Mouse (Mus musculus) intestine, embryonic 14.5 days (tissue): Measurements from ENCODE around the gene Nlk. TPM values are rescaled to one million over a fixed set of nuclear protein-coding genes. Genes with fewer than 3 reads are reported as not detected.

Source experiments
- ATAC-seq: fragments of 200-750 bp; cut with Nextera tagmentation; replicated peaks from 2 replicates; pipeline ENCODE4 v1.8.0; 2017; ENCODE audit warnings: low read depth, moderate number of reproducible peaks, moderate TSS enrichment, moderate library complexity; ENCODE audit not compliant: low FRiP score, low TSS enrichment
- DNase-seq: peaks from one replicate; pipeline ENCODE4 v3.0.0-alpha.2; 2018; ENCODE audit warnings: low spot score
- H3K27ac ChIP-seq: fragments of 300-500 bp; sonication (generic); 2 replicates; pipeline ENCODE4 v1.5.1; 2014; ENCODE audit warnings: low read depth, mild to moderate bottlenecking, control low read depth
- H3K27me3 ChIP-seq: fragments of 300-500 bp; sonication (generic); replicated peaks from 2 replicates; pipeline ENCODE4 v1.6.1; 2014; ENCODE audit warnings: low read length, control low read depth; ENCODE audit not compliant: control insufficient read depth, insufficient read depth
- H3K36me3 ChIP-seq: fragments of 300-500 bp; sonication (generic); 2 replicates; pipeline ENCODE4 v1.6.1; 2014; ENCODE audit warnings: low read length, control low read depth; ENCODE audit not compliant: control insufficient read depth, insufficient read depth
- H3K4me1 ChIP-seq: fragments of 300-500 bp; sonication (generic); replicated peaks from 2 replicates; pipeline ENCODE4 v1.6.1; 2014; ENCODE audit warnings: low read length, control low read depth, mixed read lengths; ENCODE audit not compliant: control insufficient read depth, insufficient read depth
- H3K4me2 ChIP-seq: fragments of 300-500 bp; sonication (generic); 2 replicates; pipeline ENCODE4 v1.6.1; 2014; ENCODE audit warnings: low read length
- H3K4me3 ChIP-seq: fragments of 300-500 bp; sonication (generic); 2 replicates; pipeline ENCODE4 v1.5.1; 2014; ENCODE audit warnings: low read depth, low read length, control low read depth, mixed read lengths
- H3K9ac ChIP-seq: fragments of 300-500 bp; sonication (generic); 2 replicates; pipeline ENCODE4 v1.6.1; 2014; ENCODE audit warnings: mild to moderate bottlenecking, low read length
- H3K9me3 ChIP-seq: fragments of 300-500 bp; sonication (generic); 2 replicates; pipeline ENCODE4 v1.6.1; 2016; ENCODE audit warnings: low read length, control low read depth; ENCODE audit not compliant: control insufficient read depth
- WGBS: fragments of 180-500 bp; shearing (Covaris S2); extraction: QIAGEN DNeasy Blood & Tissue Kit; methylation state at CpG from one replicate; pipeline ENCODE4 v1.1.7; 2014; 5-methylcytosine and 5-hydroxymethylcytosine counted together
- polyA plus RNA-seq: library from polyadenylated mRNA; unstranded; fragments of >200 nt; fragmentation: Nextera tagmentation; extraction: Ambion mirVana; gene quantifications from 2 replicates; pipeline ENCODE4 v1.2.1, GENCODE M21; 2014

Gene Nlk
- polyA plus RNA-seq, 1 experiment from 2014 or later: 12.6 TPM

DNA sequence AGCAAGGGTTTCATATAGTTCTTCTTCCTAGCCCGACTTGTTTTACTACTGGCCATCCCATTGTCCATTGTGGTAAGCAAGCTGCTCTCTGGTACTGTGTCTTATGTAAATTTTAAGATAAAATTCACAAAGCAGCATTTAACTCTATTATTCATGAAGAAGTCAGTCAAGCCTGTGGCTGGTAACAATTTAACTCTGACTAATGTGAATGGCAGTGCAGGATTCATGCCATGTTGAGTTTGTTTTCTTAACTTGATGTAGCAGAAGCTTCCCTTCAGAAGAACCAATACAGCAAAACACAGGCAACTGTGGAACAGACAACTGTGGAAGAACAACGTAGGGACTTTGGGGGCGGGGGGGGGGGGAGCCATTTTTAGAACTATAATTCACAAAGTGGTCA, 68.3 kb downstream of the Nlk start:
- 89% methylated on average over 3 of the region's 3 CpGs for WGBS
- Histone ChIP-seq H3K4me2 (no peak overlapping the region), H3K4me1 (no peaks in the 10 kb centered on the region), H3K9me3 (no peaks in the 10 kb centered on the region), H3K4me3 (no peak overlapping the region), H3K9ac (no peak overlapping the region), H3K27me3 (no peaks in the 10 kb centered on the region), H3K36me3 (no peaks in the 10 kb centered on the region; the same call in 1 of the 2 replicates), H3K27ac (no peak overlapping the region)
- DNase-seq (no peak), ATAC-seq (no peak)

DNA sequence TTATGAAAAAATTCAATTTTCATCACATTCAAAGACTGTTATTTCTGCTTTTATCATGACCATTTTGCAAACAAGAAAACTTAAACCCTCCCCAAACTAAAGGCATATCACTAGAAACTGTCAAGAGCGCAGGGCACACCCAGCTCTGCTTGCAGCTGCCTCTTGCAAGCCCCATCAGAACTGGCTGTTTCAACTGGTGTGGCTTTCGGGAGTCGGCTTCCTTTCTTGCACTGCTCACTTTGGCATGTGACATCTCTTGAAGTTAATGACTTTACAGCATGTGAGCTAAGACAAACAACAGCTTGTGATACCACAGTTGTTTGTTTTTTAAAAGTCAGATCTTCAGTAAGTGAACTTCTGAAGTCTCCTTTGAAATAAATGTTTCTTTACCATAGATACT, 72.8 kb downstream of the Nlk start:
- H3K9me3 ChIP-seq: no peaks in the 10 kb centered on the region
- no peaks in the 10 kb centered on the region; the same call in 1 of the 2 replicates for H3K36me3 ChIP-seq
- no peaks in the 10 kb centered on the region for H3K27me3 ChIP-seq
- no peak overlapping the region for H3K27ac ChIP-seq
- DNase-seq (no peak), ATAC-seq (no peak)
- no peak overlapping the region for H3K4me2 ChIP-seq
- H3K4me1 ChIP-seq: no peaks in the 10 kb centered on the region
- WGBS: 24% methylated on average over 3 of the region's 3 CpGs
- H3K4me3 ChIP-seq: no peak overlapping the region
- H3K9ac ChIP-seq: no peak overlapping the region

DNA sequence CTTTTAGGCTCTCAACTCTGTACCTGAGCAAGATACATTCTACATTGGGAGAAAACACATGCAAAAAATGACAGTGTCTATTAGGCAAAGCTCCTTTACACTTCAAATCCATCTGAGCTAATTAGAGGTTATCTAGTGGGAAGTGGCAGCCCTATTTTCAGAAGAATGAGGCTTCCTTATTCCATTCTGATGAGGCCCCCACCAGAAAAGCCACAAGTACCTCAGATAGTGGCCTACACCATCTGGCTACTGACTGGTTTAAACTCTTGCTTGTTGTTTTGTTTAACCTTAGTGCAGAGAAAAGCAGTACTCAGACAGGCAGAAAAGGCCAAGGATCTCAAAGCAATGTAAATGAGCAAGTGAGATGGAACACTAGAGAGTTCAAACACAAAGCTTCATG, 75.2 kb downstream of the Nlk start:
- Histone ChIP-seq H3K4me1 (no peaks in the 10 kb centered on the region), H3K9ac (no peak overlapping the region), H3K4me2 (no peak overlapping the region), H3K36me3 (peaks cover 5% of the 10 kb centered on the region), H3K27ac (no peak overlapping the region), H3K9me3 (no peaks in the 10 kb centered on the region), H3K4me3 (no peak overlapping the region), H3K27me3 (no peaks in the 10 kb centered on the region)
- ATAC-seq (no peak), DNase-seq (no peak)

DNA sequence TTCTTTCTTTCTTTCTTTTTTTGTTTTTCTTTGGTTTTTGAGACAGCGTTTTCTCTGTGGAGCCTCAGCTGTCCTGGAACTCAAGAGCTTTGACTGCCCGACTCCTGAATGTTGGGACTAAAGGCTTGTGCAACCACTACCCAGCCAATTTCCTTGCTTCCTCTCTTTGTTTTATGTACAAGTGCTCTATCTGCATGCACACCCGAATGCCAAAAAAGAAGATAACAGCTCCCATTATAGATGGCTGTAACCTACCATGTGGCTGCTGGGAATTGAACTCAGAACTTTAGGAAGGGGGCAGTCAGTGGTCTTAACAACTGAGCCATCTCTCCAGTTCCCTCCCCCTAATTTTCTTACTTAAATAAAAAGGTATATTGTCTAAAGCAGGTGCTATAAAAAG, 77.0 kb downstream of the Nlk start:
- Histone ChIP-seq H3K9me3 (no peaks in the 10 kb centered on the region), H3K36me3 (peaks cover 11% of the 10 kb centered on the region), H3K4me2 (no peak overlapping the region), H3K27me3 (no peaks in the 10 kb centered on the region), H3K4me3 (no peak overlapping the region), H3K9ac (no peak overlapping the region), H3K4me1 (no peaks in the 10 kb centered on the region), H3K27ac (no peak overlapping the region)
- DNase-seq (no peak), ATAC-seq (no peak)
- 88% methylated on average over 3 of the region's 3 CpGs for WGBS

DNA sequence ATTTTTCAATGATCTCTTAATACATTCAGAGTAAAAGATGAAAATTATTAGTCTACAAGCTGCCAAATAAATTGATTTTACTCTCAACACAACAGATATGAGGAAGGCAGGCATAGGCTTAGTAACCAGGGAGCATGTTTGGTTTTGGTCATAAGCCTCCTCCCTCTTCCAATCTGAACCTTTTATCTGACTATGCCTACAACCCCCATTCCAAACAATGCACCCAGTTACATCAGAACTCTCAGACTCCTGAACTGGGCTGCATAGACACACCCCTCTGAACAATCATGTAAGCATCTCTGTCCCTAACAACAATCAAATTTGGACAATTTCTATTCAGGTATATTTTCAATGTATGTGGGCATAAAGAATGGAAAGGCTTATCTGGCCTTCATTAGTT, 85.9 kb downstream of the Nlk start:
- H3K36me3 ChIP-seq: peaks cover 9% of the 10 kb centered on the region; the same call in 1 of the 2 replicates
- H3K4me2 ChIP-seq: no peak overlapping the region
- no peak for ATAC-seq
- no peaks in the 10 kb centered on the region for H3K9me3 ChIP-seq
- H3K27me3 ChIP-seq: no peaks in the 10 kb centered on the region
- no peak overlapping the region for H3K4me3 ChIP-seq
- H3K27ac ChIP-seq: no peak overlapping the region
- H3K4me1 ChIP-seq: no peaks in the 10 kb centered on the region
- no peak for DNase-seq
- no peak overlapping the region for H3K9ac ChIP-seq

DNA sequence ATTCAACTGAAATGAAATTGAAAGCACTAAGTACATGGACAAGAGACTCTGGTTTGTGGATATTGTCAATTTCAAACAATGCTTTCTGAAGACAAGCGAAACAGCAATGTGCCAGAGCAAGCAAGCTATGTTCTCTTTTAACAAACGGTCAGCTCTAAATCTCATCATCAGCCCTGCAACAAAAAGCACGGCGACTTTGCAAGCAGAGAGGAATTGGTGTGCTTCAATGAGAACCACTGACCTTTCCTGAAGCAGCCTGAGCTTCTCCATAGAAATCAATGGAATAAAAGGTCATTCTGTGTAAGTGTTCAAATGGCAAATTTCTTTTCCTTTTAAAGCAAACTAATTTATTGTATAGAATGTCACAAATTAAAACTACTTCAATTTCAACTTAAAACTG, 87.5 kb downstream of the Nlk start:
- Histone ChIP-seq H3K27me3 (no peaks in the 10 kb centered on the region), H3K4me2 (no peak overlapping the region), H3K9ac (no peak overlapping the region), H3K36me3 (0 out of 2 replicates have a peak, but pooled peaks cover 4% of the 10 kb centered on the region), H3K4me1 (no peaks in the 10 kb centered on the region), H3K9me3 (no peaks in the 10 kb centered on the region), H3K27ac (no peak overlapping the region), H3K4me3 (no peak overlapping the region)
- 85% methylated on average over 4 of the region's 4 CpGs for WGBS
- DNase-seq (no peak), ATAC-seq (no peak)

DNA sequence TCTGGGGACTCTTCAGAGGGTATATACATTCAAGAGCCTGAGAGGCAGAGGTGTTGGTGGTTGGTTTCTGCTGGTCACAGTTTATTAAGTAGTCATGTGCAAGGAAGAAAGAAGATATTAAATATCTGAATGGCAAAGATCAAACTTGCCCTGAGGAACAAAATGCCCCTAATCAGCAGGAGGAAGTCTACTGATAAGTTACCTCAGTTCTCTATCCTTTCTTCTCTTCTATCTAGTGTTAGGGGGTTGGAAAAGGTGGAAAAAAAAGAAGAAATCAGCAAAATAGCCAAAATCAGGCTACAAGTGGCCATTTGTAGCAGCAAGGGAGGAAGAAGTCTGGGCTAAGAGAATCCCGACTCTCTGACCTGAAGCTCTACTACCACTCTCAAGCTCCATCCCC, 92.3 kb downstream of the Nlk start:
- H3K9me3 ChIP-seq: no peaks in the 10 kb centered on the region
- H3K27ac ChIP-seq: no peak overlapping the region
- no peak overlapping the region for H3K9ac ChIP-seq
- H3K4me1 ChIP-seq: no peaks in the 10 kb centered on the region
- peaks cover 12% of the 10 kb centered on the region; the same call in 1 of the 2 replicates for H3K36me3 ChIP-seq
- ATAC-seq: no peak
- no peaks in the 10 kb centered on the region for H3K27me3 ChIP-seq
- no peak overlapping the region for H3K4me2 ChIP-seq
- no peak overlapping the region for H3K4me3 ChIP-seq
- DNase-seq: no peak
- 85% methylated on average over 1 of the region's 1 CpGs for WGBS

DNA sequence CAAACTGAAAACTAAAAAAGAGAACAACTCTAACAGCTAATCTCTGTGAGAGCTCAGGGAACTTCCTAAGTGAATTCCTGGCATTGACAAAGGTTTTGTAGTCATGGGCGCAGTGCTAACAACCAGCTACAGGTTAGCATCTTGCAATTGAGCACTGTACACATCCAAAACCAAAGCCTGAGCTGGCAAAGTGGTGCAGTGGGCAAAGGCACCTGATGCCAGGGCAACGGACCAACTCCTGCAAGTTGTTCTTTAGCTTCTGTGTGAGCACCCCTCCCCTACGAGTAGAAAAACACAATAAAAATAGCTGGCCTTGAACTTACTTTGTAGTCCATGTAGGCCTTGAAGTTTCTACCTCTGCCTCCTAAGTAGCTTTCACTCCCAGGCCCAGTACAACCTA, 94.4 kb downstream of the Nlk start:
- Histone ChIP-seq H3K9ac (no peak overlapping the region), H3K27ac (no peak overlapping the region), H3K4me1 (no peaks in the 10 kb centered on the region), H3K27me3 (no peaks in the 10 kb centered on the region), H3K4me2 (no peak overlapping the region), H3K4me3 (no peak overlapping the region), H3K9me3 (no peaks in the 10 kb centered on the region), H3K36me3 (peaks cover 12% of the 10 kb centered on the region; the same call in 1 of the 2 replicates)
- 81% methylated on average over 3 of the region's 3 CpGs for WGBS
- ATAC-seq (no peak), DNase-seq (no peak)

DNA sequence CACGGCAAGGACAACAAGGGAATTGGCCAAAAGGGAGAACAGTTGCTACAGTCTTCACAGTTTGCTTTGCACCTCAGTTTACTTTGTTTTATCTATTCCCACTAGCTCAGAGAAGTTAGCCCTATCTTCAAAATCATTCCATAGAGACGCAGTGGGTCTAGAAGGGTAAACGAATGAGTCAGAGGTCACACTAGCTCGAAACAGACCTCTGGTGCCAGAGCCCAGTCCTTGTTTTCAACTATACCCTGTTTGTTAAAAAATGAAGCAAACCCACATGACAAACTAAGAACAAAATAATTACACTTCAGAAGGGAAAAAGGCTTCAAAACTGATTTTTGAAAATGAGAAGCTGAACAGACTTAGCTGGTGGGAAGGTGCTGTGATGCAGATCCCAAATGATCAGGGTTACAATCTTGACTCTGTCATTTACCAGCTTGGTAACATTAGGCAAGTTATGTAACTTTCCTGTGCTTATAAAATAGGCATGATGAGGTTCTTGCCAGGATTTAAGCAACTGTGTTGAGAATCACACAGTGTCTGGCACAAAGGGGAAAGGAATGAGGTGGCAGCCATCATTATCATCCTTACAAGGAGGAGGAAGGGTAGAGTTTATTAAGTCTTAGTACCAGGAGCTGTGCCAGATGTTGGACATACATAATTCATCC, 96.1 kb downstream of the Nlk start:
- WGBS: 48% methylated on average over 4 of the region's 4 CpGs
- no peak overlapping the region for H3K27ac ChIP-seq
- H3K4me2 ChIP-seq: no peak overlapping the region
- ATAC-seq: no peak
- H3K9me3 ChIP-seq: no peaks in the 10 kb centered on the region
- H3K4me3 ChIP-seq: no peak overlapping the region
- no peak overlapping the region for H3K9ac ChIP-seq
- no peaks in the 10 kb centered on the region for H3K27me3 ChIP-seq
- peaks cover 8% of the 10 kb centered on the region; the same call in 1 of the 2 replicates for H3K36me3 ChIP-seq
- no peaks in the 10 kb centered on the region for H3K4me1 ChIP-seq
- DNase-seq: no peak
